Mouse (Mus musculus): ENCODE results near the gene Irf2bp2. TPM values are rescaled to one million over a fixed set of nuclear protein-coding genes. Genes with fewer than 3 reads are reported as not detected.

Irf2bp2 gene
- total RNA-seq, 2 experiments from 2014 or later, result 38.7 to 45.5 TPM

DNA sequence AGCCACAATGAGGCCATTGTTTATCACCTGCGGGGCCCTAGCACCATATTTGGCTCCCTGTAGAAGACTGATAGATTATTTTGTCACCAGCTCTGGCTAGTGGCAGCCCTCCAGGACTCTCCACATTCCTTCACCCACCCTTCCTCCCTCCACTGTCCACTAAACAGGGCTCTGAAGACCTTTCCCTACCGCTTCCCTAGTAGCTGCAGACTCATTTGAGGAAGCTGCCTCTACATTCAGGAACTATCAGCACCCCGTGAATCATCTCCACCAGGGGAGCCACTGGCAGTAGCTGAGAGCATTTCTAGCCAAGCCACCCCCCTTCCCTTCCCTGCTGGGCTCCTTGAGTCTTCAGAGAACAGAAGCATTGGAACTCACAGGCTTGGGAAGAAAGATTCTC lies 45.9 kb downstream of the Irf2bp2 start:
- peak; percentile 64 for DNase-seq
- intact Hi-C loops (cut with DNase I; ENCODE audit: low total_unique reads), result no loop called here

DNA sequence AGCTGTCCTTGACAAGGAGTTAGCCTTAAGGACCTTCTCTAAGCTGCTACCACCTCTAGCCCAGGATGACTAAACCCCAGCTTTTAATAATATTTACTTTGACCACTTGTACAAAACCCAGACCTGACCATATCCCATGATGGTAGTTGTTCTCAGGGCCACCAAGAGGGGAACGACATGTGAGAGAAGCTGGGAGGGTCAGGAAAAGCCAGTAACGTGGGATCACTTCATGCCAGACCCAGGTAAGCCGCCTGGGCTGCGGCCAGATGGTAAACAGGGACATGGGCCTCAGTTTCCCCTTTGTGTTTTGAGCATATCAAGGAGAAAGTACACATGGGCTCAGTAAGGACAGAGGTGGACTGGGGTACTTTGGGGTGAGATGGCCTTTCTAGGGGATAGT lies 46.4 kb downstream of the Irf2bp2 start:
- intact Hi-C loops (cut with DNase I; ENCODE audit: low total_unique reads), result no loop called here
- DNase-seq, result no peak

DNA sequence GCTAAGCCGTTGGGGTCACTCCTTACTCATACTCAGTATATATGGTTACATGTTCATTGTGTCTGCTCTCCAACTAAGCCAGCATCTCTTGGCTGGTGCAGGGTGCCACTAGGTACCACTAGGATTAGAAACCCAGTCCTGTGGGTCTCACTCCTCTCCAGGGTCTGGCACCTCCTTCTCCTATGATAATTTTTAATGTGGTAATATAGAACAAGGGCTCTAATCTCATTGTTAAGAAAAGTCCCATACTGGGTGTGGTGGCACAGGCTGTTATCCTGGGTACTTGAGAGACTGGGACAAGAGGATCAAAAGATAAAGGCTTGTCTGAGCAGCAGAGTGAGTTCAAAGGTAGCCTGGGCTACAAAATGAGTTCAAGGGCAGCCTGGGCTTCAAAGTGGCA lies 47.3 kb downstream of the Irf2bp2 start:
- no peak for DNase-seq
- intact Hi-C loops (cut with DNase I; ENCODE audit: low total_unique reads), result no loop called here

DNA sequence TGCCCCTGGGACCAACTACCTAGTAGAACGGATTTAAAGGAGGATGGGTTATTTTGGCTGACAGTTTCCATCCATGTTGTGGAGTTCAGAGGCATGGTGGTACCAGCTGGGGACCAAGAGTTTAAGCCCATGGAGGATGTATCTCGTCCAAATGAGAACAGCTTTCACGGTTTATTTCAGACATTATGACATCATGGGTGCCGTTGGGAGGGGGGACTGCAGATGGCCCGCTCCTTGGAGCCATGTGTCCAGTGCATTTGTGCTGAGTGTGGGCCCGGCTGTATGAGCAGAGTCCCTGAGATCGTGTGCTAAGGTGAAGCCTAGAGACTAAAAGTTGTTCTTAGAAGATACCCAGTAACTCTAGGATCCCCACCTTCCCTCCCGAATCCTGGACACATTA lies 50.4 kb downstream of the Irf2bp2 start:
- intact Hi-C loops (cut with DNase I; ENCODE audit: low total_unique reads), result no loop called here
- no peak for DNase-seq

DNA sequence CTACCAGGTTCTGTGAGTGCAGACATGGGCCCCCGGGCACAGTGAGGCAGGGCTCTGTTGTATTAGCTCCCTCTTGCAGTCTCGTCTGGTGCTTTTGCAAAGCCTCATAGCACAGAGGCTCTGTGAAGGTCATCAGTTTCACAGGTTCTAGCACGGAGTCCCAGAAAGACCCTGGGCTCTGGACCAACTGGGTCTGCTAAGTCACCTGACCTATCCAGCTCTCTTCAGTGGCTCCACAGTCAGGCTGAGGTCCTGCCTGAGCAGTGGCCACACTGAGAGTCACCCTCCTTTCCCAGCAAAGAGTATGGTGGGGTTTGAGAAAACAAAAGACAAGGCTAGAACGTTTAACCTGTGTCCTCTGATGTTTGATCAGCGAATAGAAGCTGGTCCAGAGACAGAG lies 51.0 kb downstream of the Irf2bp2 start:
- no peak for DNase-seq
- intact Hi-C loops (cut with DNase I; ENCODE audit: low total_unique reads), result no loop called here

DNA sequence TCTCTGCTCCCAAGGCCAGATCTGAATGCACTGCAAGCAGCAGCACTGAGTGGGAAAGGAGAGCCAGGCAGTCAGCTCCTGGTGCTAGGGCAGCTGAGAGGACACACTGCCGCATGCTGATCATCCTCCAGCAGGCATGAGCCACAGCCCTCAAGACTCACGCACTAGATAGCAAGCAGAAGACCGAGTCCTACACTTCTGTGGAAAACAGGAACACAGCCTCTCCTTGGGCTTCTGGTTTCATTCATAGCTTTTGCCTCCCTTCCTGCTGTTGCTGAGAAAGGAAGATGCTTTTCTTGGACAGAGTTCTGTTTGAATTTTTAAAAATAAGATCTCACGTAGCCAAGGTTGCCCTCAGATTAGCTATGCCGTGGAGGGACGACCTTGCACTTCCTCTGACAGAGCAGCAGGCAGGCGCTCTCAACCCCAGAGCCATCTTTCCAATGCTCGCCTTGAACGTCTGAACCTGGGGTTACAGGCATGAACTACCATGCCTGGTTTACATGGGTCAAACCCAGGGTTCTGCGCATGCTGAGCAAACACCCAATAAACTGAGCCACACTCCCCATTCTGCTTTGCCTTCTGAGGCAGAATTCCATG lies 51.6 kb downstream of the Irf2bp2 start:
- no peak for DNase-seq
- intact Hi-C loops (cut with DNase I; ENCODE audit: low total_unique reads), result no loop called here

DNA sequence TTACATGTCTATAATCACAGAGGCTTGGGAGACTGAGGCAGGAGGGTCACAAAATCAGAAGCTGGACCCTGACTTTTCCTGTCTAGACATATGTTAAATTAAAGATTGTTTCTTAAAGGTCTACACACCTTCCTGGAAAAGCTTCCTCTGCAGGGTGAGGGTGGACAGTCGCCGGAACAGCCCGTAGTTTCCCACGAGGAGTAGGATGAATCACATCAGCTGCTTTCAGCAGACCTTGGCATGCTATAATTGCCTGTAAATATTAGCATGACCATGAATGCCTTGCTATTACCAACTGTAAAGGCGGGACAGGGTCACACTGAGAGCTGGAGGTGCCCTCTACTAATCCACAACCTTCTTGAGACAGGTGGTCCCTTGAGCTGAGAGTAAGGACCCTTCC lies 53.5 kb downstream of the Irf2bp2 start:
- intact Hi-C loops (cut with DNase I; ENCODE audit: low total_unique reads), result no loop called here
- no peak for DNase-seq

DNA sequence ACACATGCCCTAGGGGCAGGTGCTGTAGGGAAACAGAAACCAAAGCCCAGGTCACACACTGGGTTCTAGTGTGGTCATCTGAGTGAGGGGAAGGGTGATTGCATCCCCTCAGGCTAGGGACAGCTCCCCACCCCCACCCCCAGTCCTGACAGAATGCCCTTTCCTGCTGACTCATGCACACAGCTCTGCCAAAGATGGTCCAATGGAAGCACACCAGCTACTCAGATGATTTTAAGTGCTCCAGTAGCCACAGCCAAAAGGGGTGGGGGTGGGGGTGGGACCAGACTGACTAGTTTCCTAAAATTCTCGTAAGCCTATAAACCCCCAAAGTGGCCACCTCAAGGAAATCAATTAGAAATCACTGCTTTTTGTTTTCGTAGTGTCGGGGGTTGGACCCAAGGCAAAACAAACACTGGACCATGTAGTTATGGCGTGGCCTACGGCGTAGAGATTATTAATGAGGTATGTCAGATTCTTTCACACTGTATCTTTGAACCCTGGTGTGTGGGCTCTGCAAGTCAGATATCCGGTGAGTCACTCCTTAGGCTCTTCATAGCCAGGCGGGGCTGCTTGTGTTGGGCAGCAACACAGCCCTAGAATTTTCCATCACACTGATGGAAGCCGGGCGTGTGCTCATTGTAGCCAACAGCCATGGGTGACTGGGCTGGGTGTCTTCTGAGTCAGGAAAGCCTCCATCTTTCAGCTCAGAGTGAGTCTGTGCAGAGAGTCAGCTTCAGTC lies 54.3 kb downstream of the Irf2bp2 start:
- intact Hi-C loops (cut with DNase I; ENCODE audit: low total_unique reads), result no loop called here
- DNase-seq, result peak; percentile 48

DNA sequence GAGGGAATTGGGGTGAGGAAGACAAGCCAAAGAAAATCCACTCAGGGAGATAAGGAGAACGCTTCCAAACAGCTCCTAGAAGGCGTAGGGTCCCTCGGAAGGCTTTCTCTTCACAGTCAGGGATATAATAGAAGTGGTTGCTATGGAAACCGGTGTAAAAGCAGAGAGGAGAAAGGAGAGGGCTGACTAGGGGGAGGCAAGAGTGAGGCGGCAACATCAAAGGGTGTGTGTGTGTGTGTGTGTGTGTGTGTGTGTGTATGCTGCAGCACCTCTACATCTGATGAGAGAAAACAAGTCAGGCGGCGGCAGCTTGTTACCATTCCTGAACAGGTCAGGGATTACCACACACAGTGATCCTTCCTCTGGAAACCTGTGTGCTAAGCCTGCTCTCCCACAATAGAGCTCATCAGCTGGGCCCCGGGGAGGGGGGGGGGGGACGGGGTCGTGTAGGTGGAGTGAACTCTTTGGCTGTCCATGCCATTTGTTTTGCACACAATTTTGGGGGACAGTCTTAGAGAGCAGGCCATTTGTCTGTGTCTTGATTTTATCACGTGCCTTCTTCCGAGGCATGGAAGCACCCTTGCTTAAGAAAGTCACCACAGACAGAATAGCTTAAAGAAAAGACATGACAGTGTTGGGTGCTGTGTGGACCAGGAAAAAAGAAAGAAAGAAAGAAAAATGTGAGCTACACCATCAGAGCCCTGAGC lies 55.0 kb downstream of the Irf2bp2 start:
- no peak for DNase-seq
- intact Hi-C loops (cut with DNase I; ENCODE audit: low total_unique reads), result no loop called here

Other genes starting within 250 kb of the Irf2bp2 start
- 10 to 100 TPM; 15.3 to 15.6 TPM for gene Coa6, start 171.5 kb downstream of the Irf2bp2 start, total RNA-seq (2021)
- 1 to 10 TPM; 4.9 to 5.6 TPM for gene Tarbp1, start 118.9 kb downstream of the Irf2bp2 start, total RNA-seq (2021)

Measured in gastrocnemius, postnatal 14 days (tissue).